Mouse (Mus musculus): ENCODE measurements around the gene Pard3b.

- TF ChIP-seq CTCF (IDR thresholded peaks at IDR 0.05; ENCODE audit: borderline replicate concordance, control insufficient read depth, extremely low read depth, insufficient read depth, low read length, poor library complexity) (no peak), POLR2A (IDR thresholded peaks at IDR 0.05; ENCODE audit: control insufficient read depth, extremely low read depth, insufficient read depth, low read length, poor library complexity) (no peak)
These were observed 745.6 kb downstream of the Pard3b start for GRCm38 (mm10) chr1:62384241-62384640.

Measured in thymus, adult 2 months (tissue).